Mouse (Mus musculus): Measurements from ENCODE around the gene Nlrc4. TPM values are rescaled to one million over a fixed set of nuclear protein-coding genes. Genes with fewer than 3 reads are reported as not detected.

Nlrc4 gene
- polyA plus RNA-seq, 2 experiments = 0.16 to 0.26 TPM

DNA sequence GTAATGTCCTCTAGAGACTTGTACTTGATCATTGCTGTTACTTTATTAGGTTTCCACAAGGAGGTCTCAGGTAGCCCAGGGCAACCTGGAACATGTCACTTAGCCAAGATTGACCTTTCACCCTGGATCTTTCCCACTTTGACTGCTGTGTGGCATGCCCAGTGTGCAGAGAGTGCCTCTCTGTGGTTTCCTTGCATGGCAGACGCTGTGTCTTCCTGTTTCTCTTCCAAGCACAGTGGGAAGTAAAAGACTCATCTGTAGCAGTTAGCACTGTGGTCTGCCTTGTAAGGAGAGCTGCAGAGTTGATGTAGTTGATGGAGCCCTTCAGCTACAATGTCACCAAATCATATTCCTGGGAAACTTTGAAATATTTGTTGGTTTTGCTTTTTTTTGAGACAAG is 44.3 kb downstream of the Nlrc4 start:
- no peak for ATAC-seq (ENCODE audit: low FRiP score, low read depth)
- peaks cover 77% of the 10 kb centered on the region for H3K36me3 ChIP-seq (ENCODE audit: control insufficient read depth, insufficient read depth, low read length)

DNA sequence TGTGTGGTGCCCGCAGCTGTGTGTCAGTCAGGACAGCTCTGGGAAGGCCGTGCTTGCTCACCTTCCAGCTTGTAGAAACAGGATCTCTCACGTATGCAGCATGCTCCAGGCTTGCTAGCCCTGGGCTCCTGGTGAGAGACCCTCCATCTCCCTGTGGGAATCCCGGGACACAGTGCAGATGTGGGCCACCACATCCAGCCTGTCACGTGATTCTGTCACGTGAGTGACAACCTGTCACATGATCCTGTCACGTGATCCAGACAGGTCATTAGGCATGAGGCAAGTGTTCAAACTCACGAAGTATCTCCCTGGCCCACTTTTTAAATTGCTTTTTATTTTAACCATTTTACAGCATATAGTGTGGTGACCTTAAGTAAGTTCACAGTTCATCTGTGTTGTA is 45.6 kb downstream of the Nlrc4 start:
- no peak overlapping the region for H3K27ac ChIP-seq (replicated peaks; ENCODE audit: low read depth, low read length)
- H3K4me2 ChIP-seq (replicated peaks; ENCODE audit: low read depth, low read length, severe bottlenecking) = no peak overlapping the region
- ATAC-seq (ENCODE audit: low FRiP score, low read depth) = no peak
- H3K36me3 ChIP-seq (ENCODE audit: control insufficient read depth, insufficient read depth, low read length) = peaks cover 73% of the 10 kb centered on the region
- no peaks in the 10 kb centered on the region for H3K4me1 ChIP-seq (ENCODE audit: control insufficient read depth, insufficient read depth, low read length)
- no peaks in the 10 kb centered on the region for H3K27me3 ChIP-seq (ENCODE audit: control insufficient read depth, insufficient read depth, low read length)
- H3K4me3 ChIP-seq (replicated peaks; ENCODE audit: low read length) = no peak overlapping the region
- H3K9me3 ChIP-seq (ENCODE audit: control insufficient read depth, low read length) = no peaks in the 10 kb centered on the region
- WGBS = 89% methylated on average over 8 of the region's 8 CpGs
- H3K9ac ChIP-seq (ENCODE audit: low read depth, low read length, severe bottlenecking) = no peak overlapping the region
- TF ChIP-seq POLR2A (IDR thresholded peaks at IDR 0.05; ENCODE audit: borderline replicate concordance, extremely low read depth, insufficient read depth, insufficient read length) = no peak
- no peak for DNase-seq (ENCODE audit: low spot score)

More for the DNA sequence above, 44.3 kb downstream of the Nlrc4 start:
- no peaks in the 10 kb centered on the region for H3K4me1 ChIP-seq (ENCODE audit: control insufficient read depth, insufficient read depth, low read length)
- H3K9ac ChIP-seq (ENCODE audit: low read depth, low read length, severe bottlenecking) = no peak overlapping the region
- no peaks in the 10 kb centered on the region for H3K9me3 ChIP-seq (ENCODE audit: control insufficient read depth, low read length)
- no peak for DNase-seq (ENCODE audit: low spot score)
- TF ChIP-seq POLR2A (IDR thresholded peaks at IDR 0.05; ENCODE audit: borderline replicate concordance, extremely low read depth, insufficient read depth, insufficient read length) = no peak
- H3K27me3 ChIP-seq (ENCODE audit: control insufficient read depth, insufficient read depth, low read length) = no peaks in the 10 kb centered on the region
- H3K27ac ChIP-seq (replicated peaks; ENCODE audit: low read depth, low read length) = no peak overlapping the region
- H3K4me3 ChIP-seq (replicated peaks; ENCODE audit: low read length) = no peak overlapping the region
- H3K4me2 ChIP-seq (replicated peaks; ENCODE audit: low read depth, low read length, severe bottlenecking) = no peak overlapping the region
- 89% methylated on average over 1 of the region's 1 CpGs for WGBS

DNA sequence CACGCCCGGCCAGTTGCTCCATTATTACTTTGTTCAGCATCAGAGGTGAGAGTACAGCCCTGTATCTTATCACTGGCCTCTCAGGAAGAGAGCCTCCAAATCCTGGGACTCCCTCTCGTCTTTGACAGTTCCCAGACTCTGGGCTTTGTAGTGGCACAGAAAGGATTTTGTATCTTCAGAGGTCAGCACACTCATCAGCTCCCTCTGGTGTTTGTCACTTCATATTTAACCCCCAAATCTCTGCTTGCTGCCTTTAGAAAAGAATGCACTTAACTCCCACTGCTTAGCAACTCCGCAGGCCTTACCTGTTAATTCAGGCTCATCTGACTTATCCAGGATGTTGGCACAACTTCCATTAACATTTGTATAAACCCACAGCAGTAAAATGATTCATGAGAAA is 49.2 kb downstream of the Nlrc4 start:
- no peaks in the 10 kb centered on the region for H3K4me1 ChIP-seq (ENCODE audit: control insufficient read depth, insufficient read depth, low read length)
- peaks cover 69% of the 10 kb centered on the region for H3K36me3 ChIP-seq (ENCODE audit: control insufficient read depth, insufficient read depth, low read length)
- DNase-seq (ENCODE audit: low spot score) = no peak

DNA sequence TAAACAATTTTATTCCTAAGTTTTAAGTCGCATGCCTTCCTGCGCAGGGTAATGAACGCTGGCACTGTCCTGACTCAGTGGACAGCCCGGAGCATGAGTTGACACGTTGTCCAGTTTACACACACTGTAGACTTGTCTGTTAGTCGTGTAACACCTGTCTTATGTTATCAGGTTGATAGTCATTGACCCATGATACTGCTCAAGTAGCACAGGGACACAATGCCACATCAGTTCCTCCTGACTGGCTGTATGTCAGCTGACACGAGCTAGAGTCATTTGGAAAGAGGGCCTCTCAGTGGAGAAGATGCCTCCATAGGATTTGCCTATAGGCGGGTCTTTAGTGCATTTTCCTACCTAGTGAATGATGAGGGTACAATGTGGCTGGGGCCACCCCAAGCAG is 52.5 kb downstream of the Nlrc4 start:
- 92% methylated on average over 8 of the region's 8 CpGs for WGBS
- TF ChIP-seq POLR2A (IDR thresholded peaks at IDR 0.05; ENCODE audit: borderline replicate concordance, extremely low read depth, insufficient read depth, insufficient read length) = no peak
- peaks cover 70% of the 10 kb centered on the region for H3K36me3 ChIP-seq (ENCODE audit: control insufficient read depth, insufficient read depth, low read length)

More for the DNA sequence above, 49.2 kb downstream of the Nlrc4 start:
- Histone ChIP-seq H3K4me3 (replicated peaks; ENCODE audit: low read length) (no peak overlapping the region), H3K9me3 (ENCODE audit: control insufficient read depth, low read length) (no peaks in the 10 kb centered on the region), H3K9ac (ENCODE audit: low read depth, low read length, severe bottlenecking) (no peak overlapping the region), H3K4me2 (replicated peaks; ENCODE audit: low read depth, low read length, severe bottlenecking) (no peak overlapping the region), H3K27ac (replicated peaks; ENCODE audit: low read depth, low read length) (no peak overlapping the region), H3K27me3 (ENCODE audit: control insufficient read depth, insufficient read depth, low read length) (no peaks in the 10 kb centered on the region)
- WGBS = 68% methylated on average over 4 of the region's 4 CpGs
- no peak for ATAC-seq (ENCODE audit: low FRiP score, low read depth)
- no peak for TF ChIP-seq POLR2A (IDR thresholded peaks at IDR 0.05; ENCODE audit: borderline replicate concordance, extremely low read depth, insufficient read depth, insufficient read length)

DNA sequence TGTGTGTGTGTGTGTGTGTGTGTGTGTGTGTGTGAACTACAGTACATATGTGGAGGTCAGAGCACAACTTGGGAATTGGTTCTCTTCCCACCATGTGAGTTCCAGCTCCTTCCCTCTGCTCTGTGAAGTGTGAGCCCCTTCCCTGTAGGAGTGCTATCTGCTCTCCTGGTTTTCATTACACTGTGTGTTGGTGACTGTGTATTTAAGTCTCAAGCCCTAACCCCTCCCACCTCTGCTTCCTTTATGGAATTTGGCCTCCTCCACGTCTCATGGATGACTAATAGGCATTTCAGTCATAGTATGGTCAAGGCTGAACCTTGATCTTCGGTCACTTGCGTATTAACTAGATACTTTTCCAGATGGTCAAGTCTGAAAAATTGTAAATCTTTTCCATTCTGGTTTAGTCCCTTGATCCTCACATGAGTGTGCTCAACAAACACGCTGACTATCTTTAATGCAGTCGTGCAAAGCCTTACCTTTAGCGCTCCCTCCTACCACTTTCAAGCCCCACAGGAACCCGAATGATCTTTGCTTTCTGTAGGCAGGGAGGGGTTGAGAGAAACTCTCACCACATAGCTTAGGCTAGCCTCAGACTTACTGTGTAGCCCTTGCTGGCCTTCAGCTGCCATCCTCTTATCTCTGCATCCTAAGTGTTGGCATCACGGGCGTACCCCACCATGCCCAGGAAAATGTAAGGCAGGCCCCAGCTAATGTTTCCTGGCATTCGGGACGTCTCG is 56.3 kb downstream of the Nlrc4 start:
- no peak overlapping the region for H3K4me3 ChIP-seq (replicated peaks; ENCODE audit: low read length)
- no peaks in the 10 kb centered on the region for H3K4me1 ChIP-seq (ENCODE audit: control insufficient read depth, insufficient read depth, low read length)
- H3K9me3 ChIP-seq (ENCODE audit: control insufficient read depth, low read length) = no peaks in the 10 kb centered on the region
- no peak overlapping the region for H3K4me2 ChIP-seq (replicated peaks; ENCODE audit: low read depth, low read length, severe bottlenecking)
- ATAC-seq (ENCODE audit: low FRiP score, low read depth) (no peak), DNase-seq (ENCODE audit: low spot score) (no peak)
- H3K27ac ChIP-seq (replicated peaks; ENCODE audit: low read depth, low read length) = no peak overlapping the region
- WGBS = 93% methylated on average over 12 of the region's 12 CpGs
- H3K9ac ChIP-seq (ENCODE audit: low read depth, low read length, severe bottlenecking) = no peak overlapping the region
- no peaks in the 10 kb centered on the region for H3K27me3 ChIP-seq (ENCODE audit: control insufficient read depth, insufficient read depth, low read length)
- peaks cover 49% of the 10 kb centered on the region for H3K36me3 ChIP-seq (ENCODE audit: control insufficient read depth, insufficient read depth, low read length)
- TF ChIP-seq POLR2A (IDR thresholded peaks at IDR 0.05; ENCODE audit: borderline replicate concordance, extremely low read depth, insufficient read depth, insufficient read length) = no peak

More for the DNA sequence above, 52.5 kb downstream of the Nlrc4 start:
- H3K9me3 ChIP-seq (ENCODE audit: control insufficient read depth, low read length) = no peaks in the 10 kb centered on the region
- H3K27me3 ChIP-seq (ENCODE audit: control insufficient read depth, insufficient read depth, low read length) = no peaks in the 10 kb centered on the region
- no peak for DNase-seq (ENCODE audit: low spot score)
- H3K9ac ChIP-seq (ENCODE audit: low read depth, low read length, severe bottlenecking) = no peak overlapping the region
- no peaks in the 10 kb centered on the region for H3K4me1 ChIP-seq (ENCODE audit: control insufficient read depth, insufficient read depth, low read length)
- H3K27ac ChIP-seq (replicated peaks; ENCODE audit: low read depth, low read length) = no peak overlapping the region
- no peak overlapping the region for H3K4me2 ChIP-seq (replicated peaks; ENCODE audit: low read depth, low read length, severe bottlenecking)
- no peak for ATAC-seq (ENCODE audit: low FRiP score, low read depth)
- no peak overlapping the region for H3K4me3 ChIP-seq (replicated peaks; ENCODE audit: low read length)

Measured in limb, embryonic 14.5 days (tissue).